In the genomic region with DNA sequence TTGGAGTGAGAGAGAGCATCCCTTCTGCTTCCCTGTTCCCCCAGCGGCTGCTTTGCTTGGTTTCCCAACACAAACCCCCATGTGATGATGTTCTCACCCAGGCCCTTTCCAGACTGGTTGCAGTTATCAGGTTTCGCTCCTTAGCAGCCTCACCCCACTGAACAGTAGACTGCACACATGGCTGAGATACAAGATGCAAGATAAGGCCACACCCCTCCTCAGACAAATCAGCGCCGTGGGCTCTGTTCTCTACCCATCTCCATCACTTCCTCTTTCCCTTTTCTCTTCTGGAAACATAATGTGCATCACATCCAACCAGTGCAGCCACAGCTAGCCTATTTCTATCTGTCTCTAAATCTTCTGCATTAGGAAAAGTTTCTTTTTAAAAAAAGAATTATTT, we compare ENCODE assay signal across 24 mouse cellular contexts. TPM values are rescaled to one million over a fixed set of nuclear protein-coding genes. Genes with fewer than 3 reads are reported as not detected.
A peak's percentile ranks its signal among the peaks of the same experiment; 100 is the strongest.
DNase-seq lines count a peak whose midpoint lies in the region; ATAC-seq and TF ChIP-seq lines count a peak whose summit lies in the region.
"Had no signal": no experiment of that assay in that cellular context is flagged by ENCODE, and none has a peak within 500 bp of the region (broad histone marks: within the 10 kb centered on the region; RNA-seq: fewer than 3 reads in every experiment).

No protein-coding gene starts in this region.

- no peaks in the 10 kb centered on the region for H3K36me3 ChIP-seq in kidney, embryonic 16.5 days (ENCODE audit: insufficient read depth, low read length)
- H3K36me3 ChIP-seq in MEL (ENCODE audit: control insufficient read depth in 1 of 2, insufficient read depth in 2 of 2, low read length in 2 of 2): peaks cover 0 to 4% of the 10 kb centered on the region in 2 experiments; a peak in 2 of 4 replicates
- H3K36me3 ChIP-seq: embryonic facial prominence, embryonic 10.5 days; forebrain, embryonic 10.5 days; G1E; heart, embryonic 12.5 days; hindbrain, embryonic 15.5 days had no signal

- no peak for TF ChIP-seq RAD21 in MEL (IDR thresholded peaks at IDR 0.05; ENCODE audit: low read depth, low read length)

- H3K4me3 ChIP-seq in kidney, embryonic 16.5 days (ENCODE audit: low read length): no peak overlapping the region
- H3K4me3 ChIP-seq in MEL (ENCODE audit: control insufficient read depth in 1 of 2, insufficient read depth in 1 of 2, low read depth in 2 of 2, low read length in 2 of 2): no peak overlapping the region
- H3K4me3 ChIP-seq: embryonic facial prominence, embryonic 10.5 days; forebrain, embryonic 10.5 days; heart, adult 2 months; heart, embryonic 12.5 days; hindbrain, embryonic 15.5 days had no signal

- 0 out of 2 replicates have a peak, but pooled peaks have one; percentile 46 for ATAC-seq in kidney, embryonic 16.5 days (ENCODE audit: low FRiP score, low TSS enrichment)
- peak; percentile 48; the same call in 1 of the 2 replicates for ATAC-seq in common myeloid progenitor, adult 5-6 weeks (replicated peaks; ENCODE audit: low read depth, poor library complexity, severe bottlenecking)
- ATAC-seq in megakaryocyte-erythroid progenitor cell, adult 5-6 weeks (replicated peaks; ENCODE audit: low FRiP score, low TSS enrichment, poor library complexity, severe bottlenecking): 0 out of 2 replicates have a peak, but pooled peaks have one; percentile 37
- ATAC-seq: forebrain, embryonic 14.5 days had no signal

- no peak overlapping the region for H3K27ac ChIP-seq in kidney, embryonic 16.5 days (ENCODE audit: low read length)
- no peak overlapping the region for H3K27ac ChIP-seq in MEL (ENCODE audit: control insufficient read depth, low read depth, low read length)
- H3K27ac ChIP-seq: embryonic facial prominence, embryonic 10.5 days; forebrain, embryonic 10.5 days; heart, adult 2 months; hindbrain, embryonic 15.5 days had no signal

- H3K4me1 ChIP-seq in kidney, embryonic 16.5 days (ENCODE audit: insufficient read depth, low read length): no peaks in the 10 kb centered on the region
- H3K4me1 ChIP-seq in MEL (ENCODE audit: control insufficient read depth in 1 of 2, insufficient read depth in 2 of 2, low read length in 2 of 2): peaks cover 0 to 6% of the 10 kb centered on the region in 2 experiments; a peak in 1 of 4 replicates
- H3K4me1 ChIP-seq: forebrain, embryonic 10.5 days; heart, embryonic 12.5 days; hindbrain, embryonic 15.5 days had no signal

- no peak overlapping the region for H3K9ac ChIP-seq in kidney, embryonic 16.5 days (replicated peaks; ENCODE audit: low read length)
- H3K9ac ChIP-seq in MEL (ENCODE audit: control insufficient read depth, low read depth, low read length, poor library complexity, severe bottlenecking): no peak overlapping the region
- H3K9ac ChIP-seq: heart, embryonic 12.5 days; hindbrain, embryonic 15.5 days had no signal

- TF ChIP-seq CTCF in MEL (IDR thresholded peaks at IDR 0.05 in 2 of 3, conservative IDR thresholded peaks at IDR 0.05 in 1 of 3; ENCODE audit: control insufficient read depth in 1 of 3, insufficient read depth in 1 of 3, low read depth in 2 of 3, low read length in 3 of 3, poor library complexity in 1 of 3, severe bottlenecking in 1 of 3): no peak

- 45% methylated on average over 4 of the region's 4 CpGs for WGBS in kidney, embryonic 16.5 days

- no peak for TF ChIP-seq POLR2A in MEL (IDR thresholded peaks at IDR 0.05; ENCODE audit: control insufficient read depth in 1 of 2, insufficient read depth in 1 of 2, low read depth in 1 of 2, low read length in 2 of 2, poor library complexity in 1 of 2)

- no peak for DNase-seq in kidney, adult 8-10 months
- peak; percentile 82 for DNase-seq in MEL (ENCODE audit: low read depth, low spot score)
- DNase-seq in embryo, embryonic 10.5 days (ENCODE audit: low spot score): no peak
- no peak for DNase-seq in cerebellum, postnatal 4 days (ENCODE audit: low spot score in 2 of 2)
- DNase-seq: adrenal gland, adult 8-10 months; adrenal gland, postnatal 36 days; cerebellum, adult 2 months; cerebellum, postnatal 10 days; gastrocnemius, postnatal 36 days; heart, adult 2 months; kidney, adult 11 months had no signal

- H3K9me3 ChIP-seq in kidney, embryonic 16.5 days (ENCODE audit: low read length): no peaks in the 10 kb centered on the region
- no peaks in the 10 kb centered on the region for H3K9me3 ChIP-seq in MEL (replicated peaks; ENCODE audit: insufficient read depth, low read length)
- H3K9me3 ChIP-seq: embryonic facial prominence, embryonic 10.5 days; forebrain, embryonic 10.5 days; G1E; heart, embryonic 12.5 days; hindbrain, embryonic 15.5 days had no signal

- TF ChIP-seq EP300 in MEL (IDR thresholded peaks at IDR 0.05; ENCODE audit: low read depth in 1 of 2, low read length in 2 of 2): peak; percentile 81 to 83

- no peak overlapping the region for H3K4me2 ChIP-seq in kidney, embryonic 16.5 days (replicated peaks; ENCODE audit: low read depth, low read length)
- H3K4me2 ChIP-seq: heart, embryonic 12.5 days; hindbrain, embryonic 15.5 days had no signal

- no peaks in the 10 kb centered on the region for H3K27me3 ChIP-seq in kidney, embryonic 16.5 days (ENCODE audit: insufficient read depth, low read length)
- H3K27me3 ChIP-seq in MEL (ENCODE audit: control insufficient read depth in 1 of 2, insufficient read depth in 2 of 2, low read length in 2 of 2): peaks cover 0 to 3% of the 10 kb centered on the region in 2 experiments; a peak in 1 of 4 replicates
- H3K27me3 ChIP-seq: heart, embryonic 12.5 days; hindbrain, embryonic 15.5 days had no signal

- no peaks in the 10 kb centered on the region for H3K79me2 ChIP-seq in MEL (ENCODE audit: control insufficient read depth, insufficient read depth, low read length, poor library complexity)

TF ChIP-seq in MEL, 35 proteins besides CTCF, POLR2A, EP300 and RAD21 (continues in another document):
- TF ChIP-seq ETS1 (IDR thresholded peaks at IDR 0.05; ENCODE audit: low read depth, low read length) (peak; percentile 87), MXI1 (IDR thresholded peaks at IDR 0.05; ENCODE audit: low read depth, low read length) (peak; percentile 65; the same call in 1 of the 2 replicates), MAZ (IDR thresholded peaks at IDR 0.05; ENCODE audit: low read depth, low read length) (0 out of 2 replicates have a peak, but pooled peaks have one; percentile 27), GABPA (IDR thresholded peaks at IDR 0.05; ENCODE audit: low read depth, low read length) (no peak), TBP (IDR thresholded peaks at IDR 0.05; ENCODE audit: low read depth, low read length) (no peak), USF1 (IDR thresholded peaks at IDR 0.05; ENCODE audit: low read depth, low read length) (peak; percentile 43), MYC (IDR thresholded peaks at IDR 0.05; ENCODE audit: low read depth, low read length) (peak; percentile 91), KAT2A (conservative IDR thresholded peaks at IDR 0.05; ENCODE audit: low read depth, low read length) (no peak), MAX (IDR thresholded peaks at IDR 0.05; ENCODE audit: low read length) (peak; percentile 81), RCOR1 (IDR thresholded peaks at IDR 0.05; ENCODE audit: low read depth, low read length) (peak; percentile 99)

RNA-seq across cellular contexts. Expression of gene Fam71f1, which starts 10.6 kb away (rescaled TPM):
- 0.12 and 0.26 TPM in 2 replicates for polyA plus RNA-seq in kidney, embryonic 16.5 days (2015; fragmentation: Nextera tagmentation; extraction: Ambion mirVana)
- not detected in 2 replicates for total RNA-seq in MEL (2012; rRNA removed)
- under 1 TPM in 1 of 2 experiments, not detected in 1; 0.13 TPM for polyA plus RNA-seq in MEL (2012; ENCODE audit: insufficient read depth in 1 of 2, insufficient read length in 2 of 2, low read depth in 1 of 2, low replicate concordance in 2 of 2, missing spikeins in 1 of 2)
- not detected in 2 replicates for total RNA-seq in common myeloid progenitor, adult 5-6 weeks (2017)
- not detected in 2 replicates for total RNA-seq in megakaryocyte-erythroid progenitor cell, adult 5-6 weeks (2014; fragmentation: Nextera tagmentation)
- not detected in 2 replicates for total RNA-seq in megakaryocyte-erythroid progenitor cell, adult 5-6 weeks (2017)
- total RNA-seq: adrenal gland, adult 8-10 months; adrenal gland, postnatal 36 days; gastrocnemius, adult 8-10 months; gastrocnemius, postnatal 36 days; heart, adult 2 months; heart, postnatal 25 days had no signal
- polyA plus RNA-seq: cerebellum, adult 2 months; embryonic facial prominence, embryonic 10.5 days; forebrain, embryonic 10.5 days; forebrain, embryonic 14.5 days; G1E; heart, embryonic 16.5 days; hindbrain, embryonic 11.5 days; hindbrain, embryonic 15.5 days had no signal

RNA-seq across cellular contexts. Expression of gene Calu, which starts 18.4 kb away (rescaled TPM):
- 420 and 457 TPM in 2 replicates for polyA plus RNA-seq in kidney, embryonic 16.5 days (2015; fragmentation: Nextera tagmentation; extraction: Ambion mirVana)
- total RNA-seq in MEL (2012; rRNA removed): 80.4 and 98.0 TPM in 2 replicates
- 100 to 1,000 TPM in 1 of 2 experiments, 10 to 100 TPM in 1; 79.4 to 419 TPM for polyA plus RNA-seq in MEL (2012; ENCODE audit: insufficient read depth in 1 of 2, insufficient read length in 2 of 2, low read depth in 1 of 2, low replicate concordance in 2 of 2, missing spikeins in 1 of 2)
- 138 and 159 TPM in 2 replicates for total RNA-seq in common myeloid progenitor, adult 5-6 weeks (2017)
- total RNA-seq in megakaryocyte-erythroid progenitor cell, adult 5-6 weeks (2014; fragmentation: Nextera tagmentation): 46.1 and 46.8 TPM in 2 replicates
- total RNA-seq in megakaryocyte-erythroid progenitor cell, adult 5-6 weeks (2017): 157 and 164 TPM in 2 replicates

RNA-seq across cellular contexts. Expression of gene Fam71f2, which starts 50.1 kb away (rescaled TPM):
- polyA plus RNA-seq in kidney, embryonic 16.5 days (2015; fragmentation: Nextera tagmentation; extraction: Ambion mirVana): 0.26 and 0.39 TPM in 2 replicates
- total RNA-seq in MEL (2012; rRNA removed): 0.23 TPM in 1 of 2 replicates, not detected in the other
- under 1 TPM in 1 of 2 experiments, not detected in 1; 0.84 TPM for polyA plus RNA-seq in MEL (2012; ENCODE audit: insufficient read depth in 1 of 2, insufficient read length in 2 of 2, low read depth in 1 of 2, low replicate concordance in 2 of 2, missing spikeins in 1 of 2)
- not detected in 2 replicates for total RNA-seq in common myeloid progenitor, adult 5-6 weeks (2017)
- total RNA-seq in megakaryocyte-erythroid progenitor cell, adult 5-6 weeks (2014; fragmentation: Nextera tagmentation): 8.3 TPM in 1 of 2 replicates, not detected in the other
- not detected in 2 replicates for total RNA-seq in megakaryocyte-erythroid progenitor cell, adult 5-6 weeks (2017)
- total RNA-seq: adrenal gland, postnatal 36 days; gastrocnemius, adult 8-10 months; gastrocnemius, postnatal 36 days; heart, adult 2 months; heart, postnatal 25 days had no signal
- polyA plus RNA-seq: G1E had no signal

RNA-seq across cellular contexts. Expression of gene Hilpda, which starts 57.2 kb away (rescaled TPM):
- polyA plus RNA-seq in kidney, embryonic 16.5 days (2015; fragmentation: Nextera tagmentation; extraction: Ambion mirVana): 34.9 TPM in 2 replicates
- total RNA-seq in MEL (2012; rRNA removed): 15.6 and 18.1 TPM in 2 replicates
- 10 to 100 TPM in 1 of 2 experiments, not detected in 1; 17.0 TPM for polyA plus RNA-seq in MEL (2012; ENCODE audit: insufficient read depth in 1 of 2, insufficient read length in 2 of 2, low read depth in 1 of 2, low replicate concordance in 2 of 2, missing spikeins in 1 of 2)
- 13.0 and 15.4 TPM in 2 replicates for total RNA-seq in common myeloid progenitor, adult 5-6 weeks (2017)
- 13.4 and 16.4 TPM in 2 replicates for total RNA-seq in megakaryocyte-erythroid progenitor cell, adult 5-6 weeks (2014; fragmentation: Nextera tagmentation)
- 6.9 and 13.5 TPM in 2 replicates for total RNA-seq in megakaryocyte-erythroid progenitor cell, adult 5-6 weeks (2017)

RNA-seq across cellular contexts. Expression of gene Opn1sw, which starts 58.8 kb away (rescaled TPM):
- polyA plus RNA-seq in kidney, embryonic 16.5 days (2015; fragmentation: Nextera tagmentation; extraction: Ambion mirVana): 0.44 and 0.79 TPM in 2 replicates
- 0.23 TPM in 1 of 2 replicates, not detected in the other for total RNA-seq in MEL (2012; rRNA removed)
- polyA plus RNA-seq in MEL (2012; ENCODE audit: insufficient read depth in 1 of 2, insufficient read length in 2 of 2, low read depth in 1 of 2, low replicate concordance in 2 of 2, missing spikeins in 1 of 2): under 1 TPM in 1 of 2 experiments, not detected in 1; 0.04 TPM
- not detected in 2 replicates for total RNA-seq in common myeloid progenitor, adult 5-6 weeks (2017)
- total RNA-seq in megakaryocyte-erythroid progenitor cell, adult 5-6 weeks (2014; fragmentation: Nextera tagmentation): not detected in 2 replicates
- not detected in 2 replicates for total RNA-seq in megakaryocyte-erythroid progenitor cell, adult 5-6 weeks (2017)
- total RNA-seq: adrenal gland, adult 8-10 months; adrenal gland, postnatal 36 days; heart, adult 2 months; heart, postnatal 25 days had no signal
- polyA plus RNA-seq: cerebellum, adult 2 months; G1E; heart, adult 2 months had no signal
